Comparison of ENCODE assay signal across 14 mouse cellular contexts in the genomic region with DNA sequence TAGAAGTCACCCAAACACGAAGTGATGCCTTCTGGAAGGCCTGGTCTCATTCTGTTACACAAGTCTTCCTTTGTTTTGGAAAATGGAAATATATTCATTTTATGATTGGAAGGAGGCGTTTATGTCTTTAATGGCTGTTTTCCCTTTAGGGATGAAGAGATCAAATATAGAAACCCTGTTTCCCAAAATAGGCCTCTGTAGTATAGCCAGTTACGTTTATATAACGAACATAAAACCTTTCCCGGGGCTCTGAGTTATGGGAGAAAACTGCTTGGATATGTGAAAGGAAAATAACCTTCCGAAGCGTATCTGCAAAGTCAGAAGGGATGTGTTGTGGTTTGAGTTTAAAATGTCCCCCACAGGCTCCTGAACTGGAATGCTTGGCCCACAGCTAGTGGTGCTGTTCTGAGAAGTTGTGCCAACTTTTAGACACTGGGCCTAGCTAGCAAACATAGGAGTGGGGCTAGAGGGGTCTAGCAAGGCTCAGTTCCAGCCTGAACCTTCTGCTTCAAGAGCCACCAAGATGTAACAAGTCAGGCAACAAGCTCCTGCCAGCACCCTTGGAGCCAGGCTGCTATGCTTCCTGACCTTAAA. TPM values are rescaled to one million over a fixed set of nuclear protein-coding genes. Genes with fewer than 3 reads are reported as not detected.
DNase-seq lines count a peak whose midpoint lies in the region; ATAC-seq and TF ChIP-seq lines count a peak whose summit lies in the region.
"Had no signal": no experiment of that assay in that cellular context is flagged by ENCODE, and none has a peak within 500 bp of the region (broad histone marks: within the 10 kb centered on the region; RNA-seq: fewer than 3 reads in every experiment).

No protein-coding gene starts in this region.

- DNase-seq in gastrocnemius, adult 2 months, result peak; percentile 41
- DNase-seq in gastrocnemius, postnatal 14 days, result no peak
- no peak for DNase-seq in kidney, postnatal 10 days
- DNase-seq in embryonic facial prominence, embryonic 14.5 days (ENCODE audit: low spot score), result peak; percentile 57
- no peak for DNase-seq in layer of hippocampus, adult 18-20 months (ENCODE audit: low spot score in 2 of 2)
- DNase-seq: adrenal gland, postnatal 14 days; cerebellum, postnatal 25 days; right cerebral cortex, postnatal 25 days had no signal

- H3K9me3 ChIP-seq in kidney, embryonic 16.5 days (ENCODE audit: low read length), result no peaks in the 10 kb centered on the region
- no peaks in the 10 kb centered on the region for H3K9me3 ChIP-seq in embryonic facial prominence, embryonic 14.5 days (ENCODE audit: control insufficient read depth, low read length)
- no peaks in the 10 kb centered on the region for H3K9me3 ChIP-seq in stomach, embryonic 14.5 days (ENCODE audit: control insufficient read depth, low read depth, low read length)

- no peaks in the 10 kb centered on the region for H3K36me3 ChIP-seq in kidney, embryonic 16.5 days (ENCODE audit: insufficient read depth, low read length)
- no peaks in the 10 kb centered on the region for H3K36me3 ChIP-seq in embryonic facial prominence, embryonic 14.5 days (ENCODE audit: control insufficient read depth, insufficient read depth, low read length)
- H3K36me3 ChIP-seq in stomach, embryonic 14.5 days (ENCODE audit: control insufficient read depth, insufficient read depth, low read length), result no peaks in the 10 kb centered on the region

- H3K4me2 ChIP-seq in kidney, embryonic 16.5 days (replicated peaks; ENCODE audit: low read depth, low read length), result no peak overlapping the region
- no peak overlapping the region for H3K4me2 ChIP-seq in embryonic facial prominence, embryonic 14.5 days (ENCODE audit: low read depth, low read length)
- H3K4me2 ChIP-seq in stomach, embryonic 14.5 days (replicated peaks; ENCODE audit: low read depth, low read length), result no peak overlapping the region
- H3K4me2 ChIP-seq: heart, embryonic 11.5 days had no signal

- no peak overlapping the region for H3K9ac ChIP-seq in kidney, embryonic 16.5 days (replicated peaks; ENCODE audit: low read length)
- no peak overlapping the region for H3K9ac ChIP-seq in embryonic facial prominence, embryonic 14.5 days (ENCODE audit: low read depth, low read length)
- H3K9ac ChIP-seq in stomach, embryonic 14.5 days (replicated peaks; ENCODE audit: low read depth, low read length), result no peak overlapping the region

- H3K4me3 ChIP-seq in gastrocnemius, adult 2 months, result peak overlapping the region; percentile 21; the same call in 1 of the 2 replicates
- no peak overlapping the region for H3K4me3 ChIP-seq in kidney, embryonic 16.5 days (ENCODE audit: low read length)
- H3K4me3 ChIP-seq in embryonic facial prominence, embryonic 14.5 days (ENCODE audit: low read depth, low read length), result no peak overlapping the region
- H3K4me3 ChIP-seq in stomach, embryonic 14.5 days (ENCODE audit: low read depth, low read length), result no peak overlapping the region
- H3K4me3 ChIP-seq: erythroblast, embryonic 14.5 days had no signal

- TF ChIP-seq CTCF in gastrocnemius, adult 2 months (IDR thresholded peaks at IDR 0.05), result peak; percentile 31; the same call in 1 of the 2 replicates

- H3K4me1 ChIP-seq in kidney, embryonic 16.5 days (ENCODE audit: insufficient read depth, low read length), result 0 out of 2 replicates have a peak, but pooled peaks cover 9% of the 10 kb centered on the region
- peaks cover 27% of the 10 kb centered on the region for H3K4me1 ChIP-seq in embryonic facial prominence, embryonic 14.5 days (ENCODE audit: control insufficient read depth, insufficient read depth, low read length)
- peaks cover 19% of the 10 kb centered on the region; the same call in 1 of the 2 replicates for H3K4me1 ChIP-seq in stomach, embryonic 14.5 days (ENCODE audit: control insufficient read depth, insufficient read depth, low read length)

- intact Hi-C loops in gastrocnemius, adult 2 months (cut with DNase I), result no loop called here
- intact Hi-C loops in gastrocnemius, postnatal 14 days (cut with DNase I; ENCODE audit: low total_unique reads), result no loop called here

- ATAC-seq in kidney, embryonic 16.5 days (ENCODE audit: low FRiP score, low TSS enrichment), result no peak
- no peak for ATAC-seq in embryonic facial prominence, embryonic 14.5 days (ENCODE audit: low read depth)
- ATAC-seq in stomach, embryonic 14.5 days (ENCODE audit: insufficient number of reproducible peaks, insufficient read depth, low FRiP score, low read depth), result no peak
- no peak for ATAC-seq in erythroblast, adult 5-6 weeks (replicated peaks; ENCODE audit: low FRiP score, poor library complexity, severe bottlenecking)

- peak overlapping the region; percentile 93 for H3K27ac ChIP-seq in gastrocnemius, adult 2 months
- 0 out of 2 replicates have a peak overlapping the region, but pooled peaks have one; percentile 30 for H3K27ac ChIP-seq in kidney, embryonic 16.5 days (ENCODE audit: low read length)
- peak overlapping the region; percentile 80 for H3K27ac ChIP-seq in embryonic facial prominence, embryonic 14.5 days (replicated peaks; ENCODE audit: low read depth, low read length)
- H3K27ac ChIP-seq in stomach, embryonic 14.5 days (ENCODE audit: low read length), result peak overlapping the region; percentile 41; the same call in 1 of the 2 replicates

- 47% methylated on average over 7 of the region's 7 CpGs for WGBS in kidney, embryonic 16.5 days
- WGBS in embryonic facial prominence, embryonic 14.5 days, result 37% methylated on average over 7 of the region's 7 CpGs
- WGBS in stomach, embryonic 14.5 days, result 48% methylated on average over 7 of the region's 7 CpGs

- no peaks in the 10 kb centered on the region for H3K27me3 ChIP-seq in kidney, embryonic 16.5 days (ENCODE audit: insufficient read depth, low read length)
- H3K27me3 ChIP-seq in embryonic facial prominence, embryonic 14.5 days (replicated peaks; ENCODE audit: control insufficient read depth, insufficient read depth, low read length), result no peaks in the 10 kb centered on the region
- H3K27me3 ChIP-seq in stomach, embryonic 14.5 days (ENCODE audit: control insufficient read depth, insufficient read depth, low read length), result no peaks in the 10 kb centered on the region

RNA-seq across cellular contexts. Expression of gene Pdzrn3, which starts 58.2 kb away (rescaled TPM):
- total RNA-seq in gastrocnemius, adult 2 months (2021), result 100 to 1,000 TPM in 1 of 2 experiments, 10 to 100 TPM in 1; 96.6 to 104 TPM
- total RNA-seq in gastrocnemius, postnatal 14 days (2021), result 10 to 100 TPM; 29.1 to 33.5 TPM
- polyA plus RNA-seq in kidney, embryonic 16.5 days (2015; fragmentation: Nextera tagmentation; extraction: Ambion mirVana), result 8.6 and 8.7 TPM in 2 replicates
- polyA plus RNA-seq in embryonic facial prominence, embryonic 14.5 days (2014; fragmentation: Nextera tagmentation; extraction: Ambion mirVana), result 15.1 and 16.6 TPM in 2 replicates
- polyA plus RNA-seq in stomach, embryonic 14.5 days (2014; fragmentation: Nextera tagmentation; extraction: Ambion mirVana), result 18.3 and 18.9 TPM in 2 replicates
- total RNA-seq in erythroblast, adult 5-6 weeks (2015; ENCODE audit: low replicate concordance), result not detected in 2 replicates
- total RNA-seq in erythroblast, adult 5-6 weeks (2017; ENCODE audit: low replicate concordance), result not detected in 2 replicates
- total RNA-seq in layer of hippocampus, adult 18-20 months (2021), result 1 to 10 TPM; 7.2 to 7.3 TPM
- total RNA-seq: megakaryocyte-erythroid progenitor cell, adult 5-6 weeks had no signal
- polyA plus RNA-seq: erythroblast, embryonic 14.5 days had no signal

Comparison
In these comparisons a context has a peak if more than half of its experiments do, and no peak if none do; other contexts are left out.
1. DNase-seq: peak in gastrocnemius, adult 2 months (single experiment) and embryonic facial prominence, embryonic 14.5 days (single experiment); none in gastrocnemius, postnatal 14 days (single experiment), kidney, postnatal 10 days (single experiment) and layer of hippocampus, adult 18-20 months (0 of 2).
2. H3K27ac ChIP-seq: peak in every context shown above with its lines; median percentile 93 in gastrocnemius, adult 2 months; 80 in embryonic facial prominence, embryonic 14.5 days; 41 in stomach, embryonic 14.5 days; 30 in kidney, embryonic 16.5 days.
3. RNA of gene Pdzrn3, which starts 58.2 kb away (total RNA-seq): 96.6 to 104 TPM in gastrocnemius, adult 2 months, 29.1 to 33.5 TPM in gastrocnemius, postnatal 14 days and 7.2 to 7.3 TPM in layer of hippocampus, adult 18-20 months; not detected in erythroblast, adult 5-6 weeks; every median in the first group is over 4 times any median in the second.